Mouse (Mus musculus) liver, adult 2 months (tissue): Measurements from ENCODE around the gene Fam57a. TPM values are rescaled to one million over a fixed set of nuclear protein-coding genes. Genes with fewer than 3 reads are reported as not detected.
A peak's percentile ranks its signal among the peaks of the same experiment; 100 is the strongest.

Experiments
- DNase-seq: peaks from one replicate; pipeline ENCODE4 v3.0.0-alpha.2; 2011; ENCODE audit warnings: low read depth, low spot score; ENCODE audit errors: extremely low read depth
- H3K27ac ChIP-seq: fragments of 200-500 bp; replicated peaks from 2 replicates; pipeline ENCODE4 v1.5.1; 2012; ENCODE audit warnings: low read depth, mild to moderate bottlenecking, control low read depth, inconsistent platforms, low read length; ENCODE audit not compliant: insufficient read depth
- H3K27me3 ChIP-seq: fragments of 200-500 bp; 2 replicates; pipeline ENCODE4 v1.6.1; 2012; ENCODE audit warnings: mild to moderate bottlenecking, moderate library complexity, low read length, inconsistent platforms; ENCODE audit not compliant: control insufficient read depth, insufficient read depth
- H3K36me3 ChIP-seq: fragments of 200-500 bp; 2 replicates; pipeline ENCODE4 v1.6.1; 2012; ENCODE audit warnings: low read length, inconsistent platforms; ENCODE audit not compliant: control insufficient read depth, insufficient read depth
- H3K4me1 ChIP-seq: fragments of 200-500 bp; 2 replicates; pipeline ENCODE4 v1.6.1; 2011; ENCODE audit warnings: low read length; ENCODE audit not compliant: control insufficient read depth, insufficient read depth
- H3K4me3 ChIP-seq: fragments of 200-500 bp; 2 replicates; pipeline ENCODE4 v1.5.1; 2011; ENCODE audit warnings: low read depth, mild to moderate bottlenecking, control low read depth, low read length, moderate library complexity; ENCODE audit not compliant: insufficient read depth
- H3K79me2 ChIP-seq: fragments of 200-500 bp; 2 replicates; pipeline ENCODE4 v1.6.1; 2012; ENCODE audit warnings: inconsistent platforms, mild to moderate bottlenecking, low read length, moderate library complexity; ENCODE audit not compliant: control insufficient read depth, insufficient read depth
- H3K9ac ChIP-seq: fragments of 200-500 bp; 2 replicates; pipeline ENCODE4 v1.6.1; 2012; ENCODE audit warnings: low read depth, mild to moderate bottlenecking, control low read depth, inconsistent platforms, low read length
- CTCF ChIP-seq: fragments of 200-500 bp; IDR thresholded peaks from 2 replicates; pipeline ENCODE4 v1.5.1; 2011; ENCODE audit warnings: low read depth, low read length, control low read depth
- POLR2A ChIP-seq: fragments of 200-500 bp; IDR thresholded peaks from 2 replicates; pipeline ENCODE4 v1.6.1; 2011; ENCODE audit warnings: low read length, control low read depth; ENCODE audit not compliant: insufficient read depth; ENCODE audit errors: extremely low read depth
- WGBS: fragments of 180-500 bp; shearing (Covaris S2); methylation state at CpG from one replicate; pipeline ENCODE4 v1.1.7; 2018; 5-methylcytosine and 5-hydroxymethylcytosine counted together
- polyA plus RNA-seq: library from polyadenylated mRNA; depleted of rRNA; stranded (reverse); fragments of >200 nt; gene quantifications from 2 replicates; pipeline ENCODE4 v1.2.3, GENCODE M21; 2012
- total RNA-seq: library from RNA; depleted of rRNA; stranded (reverse); fragments of >200 nt; gene quantifications from 2 replicates; pipeline ENCODE4 v1.2.3, GENCODE M21; 2014

Gene Fam57a
- total and polyA plus RNA-seq, 2 experiments, result 3.4 to 3.5 TPM

- Histone ChIP-seq H3K4me3 (no peak overlapping the region), H3K9ac (no peak overlapping the region), H3K27ac (no peak overlapping the region), H3K36me3 (peaks cover 27% of the 10 kb centered on the region; the same call in 1 of the 2 replicates), H3K79me2 (no peaks in the 10 kb centered on the region), H3K27me3 (no peaks in the 10 kb centered on the region), H3K4me1 (no peaks in the 10 kb centered on the region)
- DNase-seq, result no peak
- TF ChIP-seq CTCF (no peak), POLR2A (no peak)
- WGBS, result 95% methylated on average over 2 of the region's 2 CpGs
Observed at GRCm38 (mm10) chr11:76154200-76154599, 25.3 kb upstream of the Fam57a start.

GRCm38 (mm10) chr11:76154861-76155260 lies 24.6 kb upstream of the Fam57a start:
- H3K9ac ChIP-seq, result no peak overlapping the region
- no peak for DNase-seq
- H3K79me2 ChIP-seq, result no peaks in the 10 kb centered on the region
- H3K4me1 ChIP-seq, result no peaks in the 10 kb centered on the region
- peaks cover 32% of the 10 kb centered on the region; the same call in 1 of the 2 replicates for H3K36me3 ChIP-seq
- no peak overlapping the region for H3K27ac ChIP-seq
- no peak overlapping the region for H3K4me3 ChIP-seq
- 96% methylated on average over 2 of the region's 2 CpGs for WGBS
- no peaks in the 10 kb centered on the region for H3K27me3 ChIP-seq
- no peak for TF ChIP-seq POLR2A
- TF ChIP-seq CTCF, result no peak

GRCm38 (mm10) chr11:76158375-76158774 lies 21.1 kb upstream of the Fam57a start:
- H3K4me3 ChIP-seq, result no peak overlapping the region
- H3K27me3 ChIP-seq, result no peaks in the 10 kb centered on the region
- WGBS, result 98% methylated on average over 2 of the region's 2 CpGs
- H3K79me2 ChIP-seq, result no peaks in the 10 kb centered on the region
- H3K27ac ChIP-seq, result no peak overlapping the region
- TF ChIP-seq POLR2A, result no peak
- TF ChIP-seq CTCF, result no peak
- H3K9ac ChIP-seq, result no peak overlapping the region
- no peaks in the 10 kb centered on the region for H3K4me1 ChIP-seq
- H3K36me3 ChIP-seq, result peaks cover 39% of the 10 kb centered on the region
- no peak for DNase-seq

- WGBS, result 76% methylated on average over 6 of the region's 6 CpGs
Observed at GRCm38 (mm10) chr11:76160251-76160650, 19.2 kb upstream of the Fam57a start.

GRCm38 (mm10) chr11:76166657-76167056 lies 12.8 kb upstream of the Fam57a start:
- Histone ChIP-seq H3K9ac (no peak overlapping the region), H3K27ac (no peak overlapping the region), H3K79me2 (no peaks in the 10 kb centered on the region), H3K4me1 (no peaks in the 10 kb centered on the region), H3K27me3 (no peaks in the 10 kb centered on the region), H3K36me3 (peaks cover 12% of the 10 kb centered on the region), H3K4me3 (no peak overlapping the region)
- no peak for DNase-seq
- WGBS, result 95% methylated on average over 4 of the region's 4 CpGs
- TF ChIP-seq POLR2A, result no peak
- no peak for TF ChIP-seq CTCF

More at GRCm38 (mm10) chr11:76160251-76160650, 19.2 kb upstream of the Fam57a start:
- peaks cover 31% of the 10 kb centered on the region for H3K36me3 ChIP-seq
- no peak overlapping the region for H3K27ac ChIP-seq
- H3K27me3 ChIP-seq, result no peaks in the 10 kb centered on the region
- no peaks in the 10 kb centered on the region for H3K4me1 ChIP-seq
- H3K9ac ChIP-seq, result no peak overlapping the region
- no peak overlapping the region for H3K4me3 ChIP-seq
- no peak for TF ChIP-seq POLR2A
- no peak for TF ChIP-seq CTCF
- DNase-seq, result no peak
- no peaks in the 10 kb centered on the region for H3K79me2 ChIP-seq

- H3K36me3 ChIP-seq, result peaks cover 15% of the 10 kb centered on the region
- H3K4me3 ChIP-seq, result no peak overlapping the region
- 16% methylated on average over 5 of the region's 5 CpGs for WGBS
- peak; percentile 43 for DNase-seq
- no peaks in the 10 kb centered on the region for H3K4me1 ChIP-seq
- no peak overlapping the region for H3K9ac ChIP-seq
- no peaks in the 10 kb centered on the region for H3K27me3 ChIP-seq
- TF ChIP-seq POLR2A, result no peak
- peak; percentile 65 for TF ChIP-seq CTCF
- H3K27ac ChIP-seq, result no peak overlapping the region
- H3K79me2 ChIP-seq, result no peaks in the 10 kb centered on the region
Observed at GRCm38 (mm10) chr11:76167079-76167765, 12.2 kb upstream of the Fam57a start.
